Mouse (Mus musculus) heart, adult 2 months (tissue): Measurements from ENCODE around the gene Galnt18. TPM values are rescaled to one million over a fixed set of nuclear protein-coding genes. Genes with fewer than 3 reads are reported as not detected.

Experiments used
- DNase-seq, 2 experiments: peaks; one replicate each; pipeline ENCODE4 v3.0.0; 2021
- H3K27ac ChIP-seq: fragments of 200-600 bp; 2 replicates; pipeline ENCODE4 v1.8.1; 2022
- H3K27me3 ChIP-seq: fragments of 200-500 bp; 2 replicates; pipeline ENCODE4 v1.6.1; 2012; ENCODE audit warnings: mild to moderate bottlenecking, low read length, inconsistent platforms, mixed read lengths; ENCODE audit not compliant: control insufficient read depth, insufficient read depth
- H3K36me3 ChIP-seq: fragments of 200-500 bp; 2 replicates; pipeline ENCODE4 v1.6.1; 2012; ENCODE audit warnings: low read length, inconsistent platforms; ENCODE audit not compliant: control insufficient read depth, insufficient read depth
- H3K4me1 ChIP-seq: fragments of 200-500 bp; 2 replicates; pipeline ENCODE4 v1.6.1; 2011; ENCODE audit warnings: low read length; ENCODE audit not compliant: control insufficient read depth, insufficient read depth
- H3K4me3 ChIP-seq: fragments of 200-600 bp; 2 replicates; pipeline ENCODE4 v1.8.1; 2022
- H3K79me2 ChIP-seq: fragments of 200-500 bp; replicated peaks from 2 replicates; pipeline ENCODE4 v1.6.1; 2012; ENCODE audit warnings: mild to moderate bottlenecking, inconsistent platforms, low read length, moderate library complexity, mixed read lengths; ENCODE audit not compliant: control insufficient read depth, insufficient read depth
- H3K9ac ChIP-seq: fragments of 200-500 bp; 2 replicates; pipeline ENCODE4 v1.6.1; 2012; ENCODE audit warnings: low read depth, mild to moderate bottlenecking, control low read depth, inconsistent platforms, low read length, mixed read lengths
- CTCF ChIP-seq: fragments of 200-600 bp; IDR thresholded peaks from 2 replicates; pipeline ENCODE4 v1.8.1; 2022; ENCODE audit warnings: antibody characterized with exemption, mild to moderate bottlenecking, moderate library complexity
- EP300 ChIP-seq: fragments of 200-500 bp; IDR thresholded peaks from 2 replicates; pipeline ENCODE4 v1.6.1; 2011; ENCODE audit warnings: low read depth, low read length, control low read depth; ENCODE audit not compliant: insufficient read depth
- POLR2A ChIP-seq: fragments of 200-500 bp; IDR thresholded peaks from 2 replicates; pipeline ENCODE4 v1.6.1; 2011; ENCODE audit warnings: mild to moderate bottlenecking, low read depth, low read length, control low read depth; ENCODE audit not compliant: insufficient read depth
- WGBS: fragments of 180-500 bp; shearing (Covaris S2); methylation state at CpG from one replicate; pipeline ENCODE4 v1.1.7; 2018; 5-methylcytosine and 5-hydroxymethylcytosine counted together
- intact Hi-C: fragments of 180-260 bp; cut with DNase I; formaldehyde crosslinking; loops from one replicate; pipeline ENCODE4 v1.15.1; 2025
- polyA plus RNA-seq: library from polyadenylated mRNA; depleted of rRNA; stranded (reverse); fragments of >200 nt; gene quantifications from 2 replicates; pipeline ENCODE4 v1.2.3, GENCODE M21; 2012
- total RNA-seq, 2 experiments: library from RNA; stranded (reverse); gene quantifications; 2 replicates each; pipeline ENCODE4 v1.2.3; 2021

Gene Galnt18
- total and polyA plus RNA-seq, 3 experiments, result 11.4 to 13.6 (median 12.1) TPM

DNA sequence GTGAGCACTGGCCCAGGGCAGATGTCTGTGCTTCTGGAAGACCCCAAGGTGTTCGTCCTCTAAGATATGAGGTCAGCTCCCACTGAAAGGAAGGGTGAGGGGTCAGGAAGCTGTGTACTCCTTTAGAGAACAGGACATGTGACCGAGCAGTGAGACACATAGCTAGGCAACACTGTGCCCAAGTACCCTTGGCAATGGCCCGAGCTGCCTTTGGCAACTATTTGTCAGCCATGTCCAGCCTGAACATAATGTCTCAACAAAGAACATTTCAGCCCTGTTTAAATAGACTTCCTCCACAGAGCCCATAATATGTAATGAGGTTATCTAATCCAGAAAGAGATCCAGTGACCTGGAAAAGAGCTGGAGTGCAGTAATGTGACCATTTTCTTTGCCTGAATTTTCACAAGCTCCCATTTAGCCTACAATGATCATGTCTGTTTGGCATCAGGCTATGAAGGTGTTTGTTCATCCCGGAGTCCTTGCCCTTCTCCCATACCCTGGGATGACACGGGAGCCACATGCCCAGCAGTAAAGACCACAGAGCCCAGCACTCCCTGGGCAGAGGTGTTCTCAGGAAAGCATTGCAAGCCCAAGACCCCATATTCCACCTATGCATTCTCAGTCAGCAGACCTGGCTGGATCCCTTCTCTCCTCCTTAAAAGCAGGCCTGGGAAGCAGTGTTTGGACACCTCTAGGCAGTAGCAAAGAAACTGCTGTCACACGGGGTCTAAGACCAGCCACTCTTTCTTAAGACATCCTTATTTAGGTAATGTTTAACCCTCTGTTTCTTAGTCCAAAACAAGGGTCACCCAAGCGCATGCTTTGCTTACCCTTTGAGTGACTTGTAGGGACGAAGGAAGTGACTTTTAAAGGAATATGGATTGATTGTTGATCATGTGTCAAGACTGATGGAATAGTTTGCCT lies 49.2 kb downstream of the Galnt18 start:
- H3K9ac ChIP-seq, result no peak overlapping the region
- intact Hi-C loops, result no loop called here
- peaks cover 9% of the 10 kb centered on the region for H3K36me3 ChIP-seq
- no peak overlapping the region for H3K4me3 ChIP-seq
- 81% methylated on average over 8 of the region's 8 CpGs for WGBS
- H3K27ac ChIP-seq, result no peak overlapping the region
- no peaks in the 10 kb centered on the region for H3K27me3 ChIP-seq
- TF ChIP-seq EP300 (0 out of 2 replicates have a peak, but pooled peaks have one; percentile 10), CTCF (no peak)
- H3K4me1 ChIP-seq, result peaks cover 20% of the 10 kb centered on the region
- no peaks in the 10 kb centered on the region for H3K79me2 ChIP-seq
- peak in 1 of 2 experiments; percentile 45 for DNase-seq

DNA sequence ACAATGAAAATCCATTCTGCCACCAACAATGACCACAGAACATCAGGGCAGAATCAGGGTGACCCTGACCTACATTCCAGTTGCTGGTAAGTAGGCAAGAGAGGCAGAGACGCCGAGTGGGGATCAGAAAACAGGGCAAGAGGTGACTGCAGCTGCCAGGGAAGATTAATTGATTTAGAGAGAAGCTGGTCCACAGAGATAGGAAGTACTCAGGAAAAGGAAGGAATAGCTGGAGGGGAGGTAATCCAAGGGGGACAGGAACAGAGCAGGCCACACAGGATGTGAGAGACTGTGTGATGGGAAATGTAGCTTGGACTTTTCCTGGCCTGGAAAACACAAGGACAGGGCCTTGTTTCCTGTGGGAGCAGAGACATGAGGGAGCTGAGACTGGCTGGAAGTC lies 52.8 kb downstream of the Galnt18 start:
- WGBS, result 19% methylated on average over 2 of the region's 2 CpGs
- Histone ChIP-seq H3K4me1 (peaks cover 22% of the 10 kb centered on the region), H3K79me2 (no peaks in the 10 kb centered on the region), H3K9ac (no peak overlapping the region), H3K27ac (peak overlapping the region; percentile 65), H3K4me3 (no peak overlapping the region), H3K36me3 (peaks cover 10% of the 10 kb centered on the region), H3K27me3 (no peaks in the 10 kb centered on the region)
- peak in 1 of 2 experiments; percentile 46 for DNase-seq
- no peak for TF ChIP-seq CTCF
- TF ChIP-seq POLR2A, result 0 out of 2 replicates have a peak, but pooled peaks have one; percentile 26
- peak; percentile 93 for TF ChIP-seq EP300
- intact Hi-C loops, result loop anchor here (1.0 to 5.0 kb wide), 4 partner anchors 11 to 140 kb away; no protein-coding TSS in a partner anchor

DNA sequence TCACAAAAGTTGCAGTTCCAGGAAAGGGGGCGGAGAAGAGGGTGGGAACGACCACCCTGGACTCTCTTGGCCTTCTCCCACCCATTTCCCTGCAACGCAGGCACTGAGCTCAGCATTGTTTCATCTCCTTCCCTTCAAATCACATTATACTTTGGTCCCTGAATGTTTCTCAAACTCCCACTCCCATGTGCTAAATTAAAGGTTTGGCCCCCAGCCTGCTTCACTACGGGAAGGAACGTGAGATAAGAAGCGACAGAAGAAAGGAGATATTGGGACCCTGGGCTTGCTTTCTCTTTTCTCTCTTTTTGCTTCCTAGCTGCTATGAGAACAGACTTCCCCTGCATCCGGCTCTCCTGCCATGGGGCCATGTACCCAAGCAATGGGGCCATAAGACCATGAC lies 55.0 kb downstream of the Galnt18 start:
- intact Hi-C loops, result loop anchor here (5.0 kb wide), 2 partner anchors 32 to 137 kb away; no protein-coding TSS in a partner anchor
- no peak overlapping the region for H3K4me3 ChIP-seq
- DNase-seq, result no peak

DNA sequence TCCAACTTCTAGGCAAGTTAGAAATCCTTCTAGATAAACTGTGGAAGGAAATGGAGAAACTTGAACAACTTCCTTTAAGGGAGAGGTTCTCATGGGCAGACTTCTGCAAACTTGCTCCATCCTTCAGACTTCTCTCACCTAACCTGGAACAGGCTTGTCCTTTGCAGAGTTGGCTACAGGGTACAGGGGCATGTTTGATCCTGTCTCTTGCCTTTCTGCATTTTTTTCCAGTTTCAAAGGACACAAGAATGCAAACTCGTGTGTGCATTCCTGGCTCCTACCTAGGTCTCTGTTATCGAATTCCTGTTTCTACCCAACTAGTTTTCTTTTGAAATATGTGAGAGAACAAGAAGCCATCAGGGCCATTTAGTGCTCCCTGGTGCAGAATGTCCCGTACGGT lies 55.8 kb downstream of the Galnt18 start:
- WGBS, result 71% methylated on average over 4 of the region's 4 CpGs
- no peaks in the 10 kb centered on the region for H3K27me3 ChIP-seq
- H3K27ac ChIP-seq, result no peak overlapping the region
- H3K4me1 ChIP-seq, result peaks cover 38% of the 10 kb centered on the region
- no peaks in the 10 kb centered on the region for H3K79me2 ChIP-seq
- TF ChIP-seq POLR2A, result no peak
- no peak for TF ChIP-seq CTCF
- no peak for TF ChIP-seq EP300
- no peak overlapping the region for H3K9ac ChIP-seq
- intact Hi-C loops, result no loop called here
- DNase-seq, result no peak
- H3K36me3 ChIP-seq, result peaks cover 17% of the 10 kb centered on the region
- H3K4me3 ChIP-seq, result no peak overlapping the region

More for the DNA sequence above, 55.0 kb downstream of the Galnt18 start:
- Histone ChIP-seq H3K79me2 (no peaks in the 10 kb centered on the region), H3K36me3 (peaks cover 14% of the 10 kb centered on the region), H3K27me3 (no peaks in the 10 kb centered on the region), H3K27ac (no peak overlapping the region), H3K4me1 (peaks cover 36% of the 10 kb centered on the region), H3K9ac (no peak overlapping the region)
- no peak for TF ChIP-seq POLR2A
- 57% methylated on average over 7 of the region's 7 CpGs for WGBS

DNA sequence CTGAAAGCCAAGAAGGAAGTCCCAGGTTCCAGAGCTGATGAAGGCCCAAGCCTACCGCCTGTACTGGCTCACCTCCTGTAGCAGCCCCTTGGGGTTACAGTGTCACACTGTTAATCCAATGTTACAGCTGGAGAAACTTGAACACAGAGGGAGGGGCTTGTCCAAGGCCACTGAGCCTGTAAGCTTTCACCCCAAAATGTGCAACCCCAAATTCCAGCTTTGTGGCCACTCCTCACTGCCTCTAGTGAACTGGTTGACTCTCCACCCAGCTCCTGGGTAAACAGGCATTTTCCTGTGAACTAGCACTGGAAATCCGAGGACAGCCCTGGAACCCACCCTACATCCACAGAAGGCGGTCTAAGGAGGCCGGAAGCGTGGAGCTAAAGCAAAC lies 58.5 kb downstream of the Galnt18 start:
- peaks cover 27% of the 10 kb centered on the region for H3K4me1 ChIP-seq
- DNase-seq, result peak in 1 of 2 experiments; percentile 21
- peak overlapping the region; percentile 74 for H3K27ac ChIP-seq
- H3K27me3 ChIP-seq, result no peaks in the 10 kb centered on the region
- TF ChIP-seq CTCF (no peak), POLR2A (no peak), EP300 (no peak)
- WGBS, result 46% methylated on average over 5 of the region's 5 CpGs
- H3K36me3 ChIP-seq, result peaks cover 13% of the 10 kb centered on the region
- H3K79me2 ChIP-seq, result no peaks in the 10 kb centered on the region
- no peak overlapping the region for H3K4me3 ChIP-seq
- intact Hi-C loops, result no loop called here
- H3K9ac ChIP-seq, result no peak overlapping the region
